Mouse (Mus musculus): ENCODE measurements around the gene 1700080O16Rik.

The 1700080O16Rik gene

GRCm38 (mm10) chrX:51972672-51973071, at the start of gene 1700080O16Rik:
TSS of gene 1700080O16Rik (minus strand) at chrX:51972772.
- no peak for DNase-seq (ENCODE audit: low spot score)

GRCm38 (mm10) chrX:52017660-52018059, 45.1 kb upstream of the 1700080O16Rik start:
- DNase-seq (ENCODE audit: low spot score), result peak; percentile 37

- DNase-seq (ENCODE audit: low spot score), result no peak
Measured at GRCm38 (mm10) chrX:52000072-52000471, 27.5 kb upstream of the 1700080O16Rik start.

GRCm38 (mm10) chrX:51999426-51999825, 26.9 kb upstream of the 1700080O16Rik start:
- DNase-seq (ENCODE audit: low spot score), result no peak

- DNase-seq (ENCODE audit: low spot score), result no peak
Measured at GRCm38 (mm10) chrX:51976361-51976760, 3.8 kb upstream of the 1700080O16Rik start.

GRCm38 (mm10) chrX:51974618-51975017, 2.0 kb upstream of the 1700080O16Rik start:
- no peak for DNase-seq (ENCODE audit: low spot score)

GRCm38 (mm10) chrX:51948071-51948470, 24.5 kb downstream of the 1700080O16Rik start:
- DNase-seq (ENCODE audit: low spot score), result no peak

GRCm38 (mm10) chrX:51938076-51938475, 34.5 kb downstream of the 1700080O16Rik start:
- DNase-seq (ENCODE audit: low spot score), result no peak

- no peak for DNase-seq (ENCODE audit: low spot score)
Measured at GRCm38 (mm10) chrX:51919091-51919490, 53.5 kb downstream of the 1700080O16Rik start.
